Mouse (Mus musculus) spleen, adult 2 months (tissue): ENCODE results near the gene Kdm1a. TPM values are rescaled to one million over a fixed set of nuclear protein-coding genes. Genes with fewer than 3 reads are reported as not detected.
A peak's percentile ranks its signal among the peaks of the same experiment; 100 is the strongest.

Experiments used
- DNase-seq, 2 experiments: peaks; one replicate each; pipeline versions ENCODE4 v3.0.0 to v3.0.0-alpha.2; 2012 to 2021; ENCODE audit warnings: low spot score in 2 of 2, low read depth in 1 of 2
- H3K27ac ChIP-seq: fragments of 200-500 bp; 2 replicates; pipeline ENCODE4 v1.5.1; 2012; ENCODE audit warnings: low read length, inconsistent platforms; ENCODE audit not compliant: insufficient read depth
- H3K27me3 ChIP-seq: fragments of 200-500 bp; 2 replicates; pipeline ENCODE4 v1.6.1; 2012; ENCODE audit warnings: mild to moderate bottlenecking, moderate library complexity, low read length, inconsistent platforms; ENCODE audit not compliant: control insufficient read depth, insufficient read depth
- H3K36me3 ChIP-seq: fragments of 200-500 bp; 2 replicates; pipeline ENCODE4 v1.6.1; 2012; ENCODE audit warnings: mild to moderate bottlenecking, low read length, inconsistent platforms; ENCODE audit not compliant: control insufficient read depth, insufficient read depth
- H3K4me1 ChIP-seq: fragments of 200-500 bp; 2 replicates; pipeline ENCODE4 v1.6.1; 2011; ENCODE audit warnings: inconsistent platforms; ENCODE audit not compliant: control insufficient read depth, insufficient read depth, insufficient read length
- H3K4me3 ChIP-seq: fragments of 200-500 bp; 2 replicates; pipeline ENCODE4 v1.5.1; 2011; ENCODE audit warnings: mild to moderate bottlenecking, inconsistent platforms; ENCODE audit not compliant: insufficient read depth, insufficient read length; ENCODE audit errors: extremely low read depth
- CTCF ChIP-seq: fragments of 200-500 bp; IDR thresholded peaks from 2 replicates; pipeline ENCODE4 v1.5.1; 2011; ENCODE audit warnings: mild to moderate bottlenecking, inconsistent platforms; ENCODE audit not compliant: insufficient read depth, insufficient read length, insufficient replicate concordance; ENCODE audit errors: extremely low read depth
- POLR2A ChIP-seq: fragments of 200-500 bp; IDR thresholded peaks from 2 replicates; pipeline ENCODE4 v1.6.1; 2011; ENCODE audit warnings: low read depth, low read length, inconsistent platforms
- WGBS: fragments of 180-500 bp; shearing (Covaris S2); methylation state at CpG from one replicate; pipeline ENCODE4 v1.1.7; 2018; 5-methylcytosine and 5-hydroxymethylcytosine counted together
- polyA plus RNA-seq: library from polyadenylated mRNA; depleted of rRNA; stranded (reverse); fragments of >200 nt; gene quantifications from 2 replicates; pipeline ENCODE4 v1.2.3, GENCODE M21; 2012

Gene Kdm1a
- polyA plus RNA-seq, 1 experiment, result 19.0 TPM

GRCm38 (mm10) chr4:136605756-136606485 is 3.4 kb upstream of the Kdm1a start:
- H3K4me1 ChIP-seq, result no peaks in the 10 kb centered on the region
- TF ChIP-seq POLR2A (no peak), CTCF (no peak)
- H3K27ac ChIP-seq, result no peak overlapping the region
- 92% methylated on average over 19 of the region's 19 CpGs for WGBS
- no peaks in the 10 kb centered on the region for H3K27me3 ChIP-seq
- no peak for DNase-seq
- H3K4me3 ChIP-seq, result no peak overlapping the region
- H3K36me3 ChIP-seq, result no peaks in the 10 kb centered on the region

GRCm38 (mm10) chr4:136602018-136602554 is 437 bp downstream of the Kdm1a start:
- peaks cover 2% of the 10 kb centered on the region; the same call in 1 of the 2 replicates for H3K4me1 ChIP-seq
- H3K4me3 ChIP-seq, result peak overlapping the region; percentile 73
- no peaks in the 10 kb centered on the region for H3K36me3 ChIP-seq
- no peaks in the 10 kb centered on the region for H3K27me3 ChIP-seq
- TF ChIP-seq CTCF (no peak), POLR2A (no peak)
- 2% methylated on average over 48 of the region's 68 CpGs for WGBS
- peak overlapping the region; percentile 77 for H3K27ac ChIP-seq
- DNase-seq, result peak in 1 of 2 experiments; percentile 20

GRCm38 (mm10) chr4:136601476-136601875 is 1.0 kb downstream of the Kdm1a start:
- peaks cover 2% of the 10 kb centered on the region; the same call in 1 of the 2 replicates for H3K4me1 ChIP-seq
- no peak for TF ChIP-seq CTCF
- no peak for TF ChIP-seq POLR2A
- no peaks in the 10 kb centered on the region for H3K27me3 ChIP-seq
- H3K4me3 ChIP-seq, result peak overlapping the region; percentile 73
- no peak for DNase-seq
- no peaks in the 10 kb centered on the region for H3K36me3 ChIP-seq
- no peak overlapping the region for H3K27ac ChIP-seq
- 2% methylated on average over 13 of the region's 13 CpGs for WGBS

GRCm38 (mm10) chr4:136600536-136600935 is 2.0 kb downstream of the Kdm1a start:
- DNase-seq, result no peak
- H3K4me1 ChIP-seq, result peaks cover 2% of the 10 kb centered on the region; the same call in 1 of the 2 replicates
- 88% methylated on average over 2 of the region's 2 CpGs for WGBS
- H3K27me3 ChIP-seq, result no peaks in the 10 kb centered on the region
- H3K27ac ChIP-seq, result no peak overlapping the region
- no peaks in the 10 kb centered on the region for H3K36me3 ChIP-seq
- TF ChIP-seq POLR2A (no peak), CTCF (no peak)
- H3K4me3 ChIP-seq, result no peak overlapping the region

GRCm38 (mm10) chr4:136599869-136600268 is 2.7 kb downstream of the Kdm1a start:
- Histone ChIP-seq H3K27me3 (no peaks in the 10 kb centered on the region), H3K4me3 (no peak overlapping the region), H3K4me1 (peaks cover 2% of the 10 kb centered on the region; the same call in 1 of the 2 replicates), H3K36me3 (no peaks in the 10 kb centered on the region), H3K27ac (no peak overlapping the region)
- DNase-seq, result no peak
- WGBS, result 98% methylated on average over 3 of the region's 3 CpGs
- TF ChIP-seq POLR2A, result no peak
- no peak for TF ChIP-seq CTCF

GRCm38 (mm10) chr4:136598268-136598876 is 4.2 kb downstream of the Kdm1a start:
- no peaks in the 10 kb centered on the region for H3K27me3 ChIP-seq
- TF ChIP-seq CTCF (no peak), POLR2A (no peak)
- 78% methylated on average over 7 of the region's 7 CpGs for WGBS
- peaks cover 2% of the 10 kb centered on the region; the same call in 1 of the 2 replicates for H3K4me1 ChIP-seq
- DNase-seq, result no peak
- H3K36me3 ChIP-seq, result no peaks in the 10 kb centered on the region
- H3K4me3 ChIP-seq, result no peak overlapping the region
- H3K27ac ChIP-seq, result no peak overlapping the region

GRCm38 (mm10) chr4:136595221-136595620 is 7.3 kb downstream of the Kdm1a start:
- Histone ChIP-seq H3K4me1 (no peaks in the 10 kb centered on the region), H3K27me3 (no peaks in the 10 kb centered on the region), H3K36me3 (peaks cover 2% of the 10 kb centered on the region), H3K4me3 (no peak overlapping the region), H3K27ac (no peak overlapping the region)
- TF ChIP-seq POLR2A (no peak), CTCF (no peak)
- 65% methylated on average over 6 of the region's 6 CpGs for WGBS
- no peak for DNase-seq
